Mouse (Mus musculus): ENCODE measurements around the gene Ccdc175.

Gene Ccdc175

GRCm38 (mm10) chr12:72184929-72185328 lies at the start of gene Ccdc175:
TSS of gene Ccdc175 (minus strand) at chr12:72185029.
- DNase-seq (ENCODE audit: low spot score) = no peak

GRCm38 (mm10) chr12:72234151-72234550 lies 49.3 kb upstream of the Ccdc175 start:
- DNase-seq (ENCODE audit: low spot score) = no peak

GRCm38 (mm10) chr12:72232826-72233790 lies 48.3 kb upstream of the Ccdc175 start:
- DNase-seq (ENCODE audit: low spot score) = no peak

- DNase-seq (ENCODE audit: low spot score) = no peak
These were observed 47.3 kb upstream of the Ccdc175 start for GRCm38 (mm10) chr12:72232176-72232575.

GRCm38 (mm10) chr12:72229451-72230196 lies 44.8 kb upstream of the Ccdc175 start:
- DNase-seq (ENCODE audit: low spot score) = no peak

- no peak for DNase-seq (ENCODE audit: low spot score)
These were observed 42.9 kb upstream of the Ccdc175 start for GRCm38 (mm10) chr12:72227731-72228130.

- DNase-seq (ENCODE audit: low spot score) = no peak
These were observed 40.5 kb upstream of the Ccdc175 start for GRCm38 (mm10) chr12:72225371-72225770.

GRCm38 (mm10) chr12:72223557-72224102 lies 38.8 kb upstream of the Ccdc175 start:
- DNase-seq (ENCODE audit: low spot score) = no peak

GRCm38 (mm10) chr12:72213554-72213953 lies 28.7 kb upstream of the Ccdc175 start:
- DNase-seq (ENCODE audit: low spot score) = no peak

GRCm38 (mm10) chr12:72200828-72201227 lies 16.0 kb upstream of the Ccdc175 start:
- no peak for DNase-seq (ENCODE audit: low spot score)

- DNase-seq (ENCODE audit: low spot score) = no peak
These were observed 13.2 kb upstream of the Ccdc175 start for GRCm38 (mm10) chr12:72197925-72198486.

- DNase-seq (ENCODE audit: low spot score) = no peak
These were observed 12.6 kb upstream of the Ccdc175 start for GRCm38 (mm10) chr12:72197434-72197833.

- DNase-seq (ENCODE audit: low spot score) = no peak
These were observed 5.3 kb downstream of the Ccdc175 start for GRCm38 (mm10) chr12:72179561-72179960.

- DNase-seq (ENCODE audit: low spot score) = no peak
These were observed 6.5 kb downstream of the Ccdc175 start for GRCm38 (mm10) chr12:72178322-72178721.

- DNase-seq (ENCODE audit: low spot score) = no peak
These were observed 26.4 kb downstream of the Ccdc175 start for GRCm38 (mm10) chr12:72158421-72158820.

GRCm38 (mm10) chr12:72150786-72151185 lies 34.0 kb downstream of the Ccdc175 start:
- no peak for DNase-seq (ENCODE audit: low spot score)

GRCm38 (mm10) chr12:72129203-72129602 lies 55.6 kb downstream of the Ccdc175 start:
- DNase-seq (ENCODE audit: low spot score) = no peak

GRCm38 (mm10) chr12:72115686-72116345 lies 69.0 kb downstream of the Ccdc175 start:
- DNase-seq (ENCODE audit: low spot score) = no peak

- no peak for DNase-seq (ENCODE audit: low spot score)
These were observed 69.7 kb downstream of the Ccdc175 start for GRCm38 (mm10) chr12:72115126-72115525.

- DNase-seq (ENCODE audit: low spot score) = peak; percentile 33
These were observed 80.1 kb downstream of the Ccdc175 start for GRCm38 (mm10) chr12:72104525-72105281.

- no peak for DNase-seq (ENCODE audit: low spot score)
These were observed 80.8 kb downstream of the Ccdc175 start for GRCm38 (mm10) chr12:72104027-72104426.

Measured in ovary, postnatal 10 days (tissue).